Mouse (Mus musculus) v-Abl transformed pro-B cells (cell line): ENCODE measurements around the gene Tbck.

Source experiments
- in situ Hi-C, 2 experiments: fragments of 400-800 bp; cut with MboI; formaldehyde crosslinking; loops; one replicate each; pipeline ENCODE4 v1.15.1; 2025; ENCODE audit not compliant: unreplicated experiment in 2 of 2

Gene Tbck

GRCm38 (mm10) chr3:132748750-132749149 lies 64.8 kb downstream of the Tbck start:
- in situ Hi-C loops = loop anchor here (5.0 to 25.0 kb wide), 4 partner anchors 349 to 1964 kb away; no protein-coding TSS in a partner anchor

- in situ Hi-C loops = loop anchor here in 1 of 2 experiments (10.0 kb wide), 1 partner anchor 342 kb away; the partner anchor contains the start of genes Gstcd and Ints12
Observed at GRCm38 (mm10) chr3:132752772-132753171, 68.8 kb downstream of the Tbck start.

- in situ Hi-C loops = loop anchor here in 1 of 2 experiments (10.0 kb wide), 1 partner anchor 339 kb away; the partner anchor contains the start of genes Gstcd and Ints12
Observed at GRCm38 (mm10) chr3:132756274-132756673, 72.3 kb downstream of the Tbck start.

- in situ Hi-C loops = no loop called here
Observed at GRCm38 (mm10) chr3:132766033-132766726, 82.2 kb downstream of the Tbck start.

GRCm38 (mm10) chr3:132772054-132772453 lies 88.1 kb downstream of the Tbck start:
- in situ Hi-C loops = no loop called here

- in situ Hi-C loops = no loop called here
Observed at GRCm38 (mm10) chr3:132776686-132777085, 92.7 kb downstream of the Tbck start.

GRCm38 (mm10) chr3:132781103-132781502 lies 97.2 kb downstream of the Tbck start:
- in situ Hi-C loops = no loop called here

GRCm38 (mm10) chr3:132783087-132783486 lies 99.1 kb downstream of the Tbck start:
- in situ Hi-C loops = no loop called here

- in situ Hi-C loops = no loop called here
Observed at GRCm38 (mm10) chr3:132784732-132785131, 100.8 kb downstream of the Tbck start.

GRCm38 (mm10) chr3:132786690-132787089 lies 102.7 kb downstream of the Tbck start:
- in situ Hi-C loops = no loop called here

GRCm38 (mm10) chr3:132787775-132788174 lies 103.8 kb downstream of the Tbck start:
- in situ Hi-C loops = no loop called here

GRCm38 (mm10) chr3:132791140-132791539 lies 107.2 kb downstream of the Tbck start:
- in situ Hi-C loops = no loop called here

- in situ Hi-C loops = loop anchor here in 1 of 2 experiments (25.0 kb wide), 1 partner anchor 737 kb away; the partner anchor contains the start of gene Tet2
Observed at GRCm38 (mm10) chr3:132800196-132800595, 116.3 kb downstream of the Tbck start.

GRCm38 (mm10) chr3:132801910-132802309 lies 118.0 kb downstream of the Tbck start:
- in situ Hi-C loops = loop anchor here in 1 of 2 experiments (25.0 kb wide), 1 partner anchor 735 kb away; the partner anchor contains the start of gene Tet2

GRCm38 (mm10) chr3:132807888-132808579 lies 124.1 kb downstream of the Tbck start:
- in situ Hi-C loops = loop anchor here in 1 of 2 experiments (25.0 kb wide), 1 partner anchor 729 kb away; the partner anchor contains the start of gene Tet2

GRCm38 (mm10) chr3:132808951-132809350 lies 125.0 kb downstream of the Tbck start:
- in situ Hi-C loops = loop anchor here in 1 of 2 experiments (25.0 kb wide), 1 partner anchor 728 kb away; the partner anchor contains the start of gene Tet2

- in situ Hi-C loops = loop anchor here (10.0 to 25.0 kb wide), 2 partner anchors 283 to 726 kb away; partner anchors contain the start of genes Gstcd (in 2 of the 2), Ints12 (in 2 of the 2) and Tet2 (in 1 of the 2)
Observed at GRCm38 (mm10) chr3:132811791-132812190, 127.8 kb downstream of the Tbck start.

GRCm38 (mm10) chr3:132812356-132812755 lies 128.4 kb downstream of the Tbck start:
- in situ Hi-C loops = loop anchor here (10.0 to 25.0 kb wide), 2 partner anchors 282 to 725 kb away; partner anchors contain the start of genes Gstcd (in 2 of the 2), Ints12 (in 2 of the 2) and Tet2 (in 1 of the 2)

GRCm38 (mm10) chr3:132813147-132813546 lies 129.2 kb downstream of the Tbck start:
- in situ Hi-C loops = loop anchor here (10.0 to 25.0 kb wide), 2 partner anchors 282 to 724 kb away; partner anchors contain the start of genes Gstcd (in 2 of the 2), Ints12 (in 2 of the 2) and Tet2 (in 1 of the 2)

- in situ Hi-C loops = loop anchor here (10.0 to 25.0 kb wide), 2 partner anchors 281 to 723 kb away; partner anchors contain the start of genes Gstcd (in 2 of the 2), Ints12 (in 2 of the 2) and Tet2 (in 1 of the 2)
Observed at GRCm38 (mm10) chr3:132813706-132814497, 130.0 kb downstream of the Tbck start.
